Mouse (Mus musculus): ENCODE data around the gene Olfr829. TPM values are rescaled to one million over a fixed set of nuclear protein-coding genes. Genes with fewer than 3 reads are reported as not detected.
"Not testable (repeated sequence)": the region's sequence is repeated elsewhere in the genome, so short reads cannot be mapped to it uniquely, and the experiment has no call there.

Olfr829 gene
- not detected in 2 replicates for total RNA-seq (2014; fragmentation: Nextera tagmentation)
- total RNA-seq (2017), result 0.05 and 0.12 TPM in 2 replicates
- not detected in 2 replicates for polyA plus RNA-seq (2012)

GRCm38 (mm10) chr9:18854633-18855032 lies at the start of gene Olfr829:
Olfr829 (plus strand) TSS chr9:18854933.
- Histone ChIP-seq H3K9me3 (replicated peaks) (no peaks in the 10 kb centered on the region), H3K4me3 (ENCODE audit: low read depth, low read length) (no peak within 1 kb of the TSS), H3K4me1 (ENCODE audit: insufficient read depth, low read depth, low read length) (no peaks in the 10 kb centered on the region), H3K27me3 (ENCODE audit: insufficient read depth, low read length) (no peaks in the 10 kb centered on the region), H3K36me3 (replicated peaks) (no peaks in the 10 kb centered on the region)
- no peak for DNase-seq (ENCODE audit: low spot score)
- TF ChIP-seq GATA2 (IDR thresholded peaks at IDR 0.05; ENCODE audit: borderline replicate concordance, low read depth, low read length), result no peak
- no peak for TF ChIP-seq POLR2AphosphoS5 (IDR thresholded peaks at IDR 0.05; ENCODE audit: insufficient replicate concordance, low read depth, low read length)
- TF ChIP-seq TAL1 (conservative IDR thresholded peaks at IDR 0.05; ENCODE audit: low read depth, low read length), result no peak
- no peak for TF ChIP-seq CTCF (IDR thresholded peaks at IDR 0.05; ENCODE audit: low read depth, low read length)
- no peak for ATAC-seq (ENCODE audit: extremely low read depth, insufficient number of reproducible peaks, low FRiP score, poor library complexity, severe bottlenecking)

- no peak for TF ChIP-seq TAL1 (conservative IDR thresholded peaks at IDR 0.05; ENCODE audit: low read depth, low read length)
- no peak for TF ChIP-seq POLR2AphosphoS5 (IDR thresholded peaks at IDR 0.05; ENCODE audit: insufficient replicate concordance, low read depth, low read length)
- H3K4me3 ChIP-seq (ENCODE audit: low read depth, low read length), result no peak within 1 kb of the TSS
- H3K27me3 ChIP-seq (ENCODE audit: insufficient read depth, low read length), result no peaks in the 10 kb centered on the region
- no peaks in the 10 kb centered on the region for H3K36me3 ChIP-seq (replicated peaks)
- ATAC-seq (ENCODE audit: extremely low read depth, insufficient number of reproducible peaks, low FRiP score, poor library complexity, severe bottlenecking), result no peak
- no peaks in the 10 kb centered on the region for H3K4me1 ChIP-seq (ENCODE audit: insufficient read depth, low read depth, low read length)
- H3K9me3 ChIP-seq (replicated peaks), result no peaks in the 10 kb centered on the region
- no peak for DNase-seq (ENCODE audit: low spot score)
Measured at GRCm38 (mm10) chr9:18819426-18819825, 35.3 kb upstream of the Olfr829 start, which contains the start of gene Olfr828. Olfr828 (minus strand) TSS chr9:18819526.

GRCm38 (mm10) chr9:18874393-18874792 lies 19.7 kb downstream of the Olfr829 start, which contains the start of gene Olfr830:
Olfr830 (plus strand) TSS chr9:18874693.
- no peaks in the 10 kb centered on the region for H3K36me3 ChIP-seq (replicated peaks)
- no peak within 1 kb of the TSS for H3K4me3 ChIP-seq (ENCODE audit: low read depth, low read length)
- H3K27me3 ChIP-seq (ENCODE audit: insufficient read depth, low read length), result no peaks in the 10 kb centered on the region
- no peaks in the 10 kb centered on the region for H3K4me1 ChIP-seq (ENCODE audit: insufficient read depth, low read depth, low read length)
- DNase-seq (ENCODE audit: low spot score), result no peak
- H3K9me3 ChIP-seq (replicated peaks), result no peaks in the 10 kb centered on the region
- no peak for TF ChIP-seq GATA2 (IDR thresholded peaks at IDR 0.05; ENCODE audit: borderline replicate concordance, low read depth, low read length)
- TF ChIP-seq POLR2AphosphoS5 (IDR thresholded peaks at IDR 0.05; ENCODE audit: insufficient replicate concordance, low read depth, low read length), result no peak
- no peak for TF ChIP-seq CTCF (IDR thresholded peaks at IDR 0.05; ENCODE audit: low read depth, low read length)
- no peak for TF ChIP-seq GATA1 (IDR thresholded peaks at IDR 0.05; ENCODE audit: borderline replicate concordance, low read length)
- no peak for TF ChIP-seq TAL1 (conservative IDR thresholded peaks at IDR 0.05; ENCODE audit: low read depth, low read length)
- ATAC-seq (ENCODE audit: extremely low read depth, insufficient number of reproducible peaks, low FRiP score, poor library complexity, severe bottlenecking), result no peak

- H3K4me3 ChIP-seq (ENCODE audit: low read depth, low read length); DNase-seq (ENCODE audit: low spot score); ATAC-seq (ENCODE audit: extremely low read depth, insufficient number of reproducible peaks, low FRiP score, poor library complexity, severe bottlenecking); H3K36me3 ChIP-seq (replicated peaks); H3K4me1 ChIP-seq (ENCODE audit: insufficient read depth, low read depth, low read length); H3K9me3 ChIP-seq (replicated peaks); H3K27me3 ChIP-seq (ENCODE audit: insufficient read depth, low read length): not testable (repeated sequence)
Measured at GRCm38 (mm10) chr9:18907699-18908098, 53.0 kb downstream of the Olfr829 start.

Other genes starting within 250 kb of the Olfr829 start
- gene Muc16, start 180.4 kb upstream of the Olfr829 start, total RNA-seq (2014; fragmentation: Nextera tagmentation), result not detected in 2 replicates
- gene Muc16, start 180.4 kb upstream of the Olfr829 start, total RNA-seq (2017), result 0.06 and 0.22 TPM in 2 replicates
- not detected in 2 replicates for gene Muc16, start 180.4 kb upstream of the Olfr829 start, polyA plus RNA-seq (2012)
- not detected in 2 replicates for gene Olfr24, start 90.9 kb upstream of the Olfr829 start, total RNA-seq (2014; fragmentation: Nextera tagmentation)
- 0.06 and 0.49 TPM in 2 replicates for gene Olfr24, start 90.9 kb upstream of the Olfr829 start, total RNA-seq (2017)
- gene Olfr24, start 90.9 kb upstream of the Olfr829 start, polyA plus RNA-seq (2012), result not detected in 2 replicates
- gene Olfr828, start 35.4 kb upstream of the Olfr829 start, total RNA-seq (2014; fragmentation: Nextera tagmentation), result not detected in 2 replicates
- 0.05 and 0.12 TPM in 2 replicates for gene Olfr828, start 35.4 kb upstream of the Olfr829 start, total RNA-seq (2017)
- gene Olfr828, start 35.4 kb upstream of the Olfr829 start, polyA plus RNA-seq (2012), result not detected in 2 replicates
- not detected in 2 replicates for gene Olfr830, start 19.8 kb downstream of the Olfr829 start, total RNA-seq (2014; fragmentation: Nextera tagmentation)
- gene Olfr830, start 19.8 kb downstream of the Olfr829 start, total RNA-seq (2017), result not detected in 2 replicates
- gene Olfr830, start 19.8 kb downstream of the Olfr829 start, polyA plus RNA-seq (2012), result not detected in 2 replicates
- not detected in 2 replicates for gene Olfr832, start 82.2 kb downstream of the Olfr829 start, total RNA-seq (2014; fragmentation: Nextera tagmentation)
- gene Olfr832, start 82.2 kb downstream of the Olfr829 start, total RNA-seq (2017), result 0.05 and 0.06 TPM in 2 replicates
- gene Olfr832, start 82.2 kb downstream of the Olfr829 start, polyA plus RNA-seq (2012), result not detected in 2 replicates
- gene Olfr834, start 133.1 kb downstream of the Olfr829 start, total RNA-seq (2014; fragmentation: Nextera tagmentation), result not detected in 2 replicates
- gene Olfr834, start 133.1 kb downstream of the Olfr829 start, total RNA-seq (2017), result not detected in 2 replicates
- gene Olfr834, start 133.1 kb downstream of the Olfr829 start, polyA plus RNA-seq (2012), result not detected in 2 replicates
- not detected in 2 replicates for gene Olfr835, start 177.8 kb downstream of the Olfr829 start, total RNA-seq (2014; fragmentation: Nextera tagmentation)
- 0.06 and 0.44 TPM in 2 replicates for gene Olfr835, start 177.8 kb downstream of the Olfr829 start, total RNA-seq (2017)
- not detected in 2 replicates for gene Olfr835, start 177.8 kb downstream of the Olfr829 start, polyA plus RNA-seq (2012)

Data from G1E (cell line).